Mouse (Mus musculus) small intestine, adult 2 months (tissue): ENCODE measurements around the gene Gm10401. TPM values are rescaled to one million over a fixed set of nuclear protein-coding genes. Genes with fewer than 3 reads are reported as not detected.

Experiments used
- H3K27ac ChIP-seq: fragments of 200-500 bp; 2 replicates; pipeline ENCODE4 v1.5.1; 2012; ENCODE audit warnings: low read depth, low read length, control low read depth, inconsistent platforms; ENCODE audit not compliant: insufficient read depth
- H3K27me3 ChIP-seq: fragments of 200-500 bp; 2 replicates; pipeline ENCODE4 v1.6.1; 2012; ENCODE audit warnings: mild to moderate bottlenecking, moderate library complexity, low read length, inconsistent platforms; ENCODE audit not compliant: control insufficient read depth, insufficient read depth
- H3K36me3 ChIP-seq: fragments of 200-500 bp; 2 replicates; pipeline ENCODE4 v1.6.1; 2012; ENCODE audit warnings: mild to moderate bottlenecking, low read length, control low read depth, inconsistent platforms; ENCODE audit not compliant: control insufficient read depth, insufficient read depth
- H3K4me1 ChIP-seq: fragments of 200-500 bp; 2 replicates; pipeline ENCODE4 v1.6.1; 2012; ENCODE audit warnings: low read length, inconsistent platforms, mixed read lengths; ENCODE audit not compliant: control insufficient read depth, insufficient read depth, insufficient read length
- H3K4me3 ChIP-seq: fragments of 200-500 bp; 2 replicates; pipeline ENCODE4 v1.5.1; 2012; ENCODE audit warnings: low read depth, mild to moderate bottlenecking, control low read depth, inconsistent platforms, low read length, moderate library complexity
- CTCF ChIP-seq: fragments of 200-500 bp; IDR thresholded peaks from 2 replicates; pipeline ENCODE4 v1.5.1; 2012; ENCODE audit warnings: low read depth, mild to moderate bottlenecking, control low read depth, inconsistent platforms, low read length, moderate library complexity, mixed read lengths; ENCODE audit not compliant: insufficient replicate concordance, insufficient read length; ENCODE audit errors: extremely low read depth
- POLR2A ChIP-seq: fragments of 200-500 bp; IDR thresholded peaks from 2 replicates; pipeline ENCODE4 v1.6.1; 2012; ENCODE audit warnings: low read depth, mild to moderate bottlenecking, control low read depth, inconsistent platforms, low read length, moderate library complexity
- WGBS: fragments of 180-500 bp; shearing (Covaris S2); methylation state at CpG from one replicate; pipeline ENCODE4 v1.1.7; 2018; 5-methylcytosine and 5-hydroxymethylcytosine counted together
- polyA plus RNA-seq: library from polyadenylated mRNA; depleted of rRNA; stranded (reverse); fragments of >200 nt; gene quantifications from 2 replicates; pipeline ENCODE4 v1.2.3, GENCODE M21; 2012

Gene Gm10401
- polyA plus RNA-seq, 1 experiment, result not detected

- Histone ChIP-seq H3K4me3 (no peak overlapping the region), H3K27ac (no peak overlapping the region), H3K4me1 (peaks cover 34% of the 10 kb centered on the region; the same call in 1 of the 2 replicates), H3K36me3 (peaks cover 2% of the 10 kb centered on the region; the same call in 1 of the 2 replicates), H3K27me3 (no peaks in the 10 kb centered on the region)
- TF ChIP-seq CTCF (no peak), POLR2A (no peak)
- WGBS, result 80% methylated on average over 3 of the region's 3 CpGs
Measured at GRCm38 (mm10) chr5:115069611-115070010, 28.5 kb downstream of the Gm10401 start.

DNA sequence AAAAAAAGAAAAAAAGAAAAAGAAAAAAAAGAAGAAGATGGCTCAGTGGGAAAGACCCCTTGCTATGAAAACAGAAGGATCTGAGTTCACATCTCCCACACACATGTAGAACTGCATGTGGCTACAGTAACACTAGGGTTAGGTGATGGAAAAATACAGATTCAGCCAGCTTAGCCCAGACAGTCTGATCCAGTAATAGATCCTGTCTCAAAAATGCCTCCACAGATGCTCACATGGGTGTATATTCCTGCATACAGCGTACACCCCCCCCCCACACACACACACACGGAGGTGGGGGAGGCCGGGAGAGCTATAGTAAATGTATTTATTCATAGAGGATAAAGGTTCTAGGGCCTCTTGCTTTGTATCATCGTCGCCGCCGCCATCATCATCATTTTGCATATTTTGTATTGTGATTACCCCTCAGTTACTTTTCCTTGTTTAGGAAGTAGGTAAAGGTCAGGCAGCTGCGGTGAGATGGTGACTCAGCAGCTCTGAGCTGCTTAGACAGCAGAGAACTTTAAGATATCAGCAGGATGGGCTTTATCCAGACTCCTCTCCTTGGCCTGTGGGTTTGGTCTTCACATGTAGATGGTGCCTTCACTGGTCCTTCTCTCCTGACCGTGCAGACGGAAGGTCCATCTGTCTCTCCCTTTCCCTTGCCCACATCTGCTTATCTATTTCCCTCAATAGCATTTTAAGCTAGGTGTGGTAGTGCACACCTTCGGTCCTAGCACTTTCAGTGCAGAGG is 29.2 kb downstream of the Gm10401 start:
- no peak overlapping the region; the same call in 1 of the 2 replicates for H3K27ac ChIP-seq
- 40% methylated on average over 11 of the region's 11 CpGs for WGBS

GRCm38 (mm10) chr5:115066245-115066644 is 31.9 kb downstream of the Gm10401 start:
- WGBS, result 62% methylated on average over 4 of the region's 4 CpGs
- Histone ChIP-seq H3K27me3 (no peaks in the 10 kb centered on the region), H3K27ac (no peak overlapping the region), H3K36me3 (peaks cover 6% of the 10 kb centered on the region), H3K4me3 (no peak overlapping the region), H3K4me1 (peaks cover 14% of the 10 kb centered on the region; the same call in 1 of the 2 replicates)
- TF ChIP-seq CTCF, result no peak
- no peak for TF ChIP-seq POLR2A

More for the DNA sequence above, 29.2 kb downstream of the Gm10401 start:
- peaks cover 34% of the 10 kb centered on the region; the same call in 1 of the 2 replicates for H3K4me1 ChIP-seq
- no peaks in the 10 kb centered on the region for H3K27me3 ChIP-seq
- no peak overlapping the region for H3K4me3 ChIP-seq
- no peak for TF ChIP-seq POLR2A
- no peak for TF ChIP-seq CTCF
- H3K36me3 ChIP-seq, result peaks cover 2% of the 10 kb centered on the region; the same call in 1 of the 2 replicates

- peaks cover 16% of the 10 kb centered on the region for H3K4me1 ChIP-seq
- H3K36me3 ChIP-seq, result peaks cover 6% of the 10 kb centered on the region
- WGBS, result 82% methylated on average over 7 of the region's 7 CpGs
- H3K27me3 ChIP-seq, result no peaks in the 10 kb centered on the region
- no peak for TF ChIP-seq POLR2A
- no peak for TF ChIP-seq CTCF
- no peak overlapping the region for H3K4me3 ChIP-seq
- H3K27ac ChIP-seq, result no peak overlapping the region
Measured at GRCm38 (mm10) chr5:115063391-115063790, 34.7 kb downstream of the Gm10401 start.

- Histone ChIP-seq H3K4me3 (no peak overlapping the region), H3K27ac (no peak overlapping the region), H3K36me3 (peaks cover 6% of the 10 kb centered on the region), H3K27me3 (no peaks in the 10 kb centered on the region), H3K4me1 (peaks cover 18% of the 10 kb centered on the region)
- no peak for TF ChIP-seq CTCF
- no peak for TF ChIP-seq POLR2A
- 83% methylated on average over 1 of the region's 1 CpGs for WGBS
Measured at GRCm38 (mm10) chr5:115062566-115062965, 35.5 kb downstream of the Gm10401 start.

DNA sequence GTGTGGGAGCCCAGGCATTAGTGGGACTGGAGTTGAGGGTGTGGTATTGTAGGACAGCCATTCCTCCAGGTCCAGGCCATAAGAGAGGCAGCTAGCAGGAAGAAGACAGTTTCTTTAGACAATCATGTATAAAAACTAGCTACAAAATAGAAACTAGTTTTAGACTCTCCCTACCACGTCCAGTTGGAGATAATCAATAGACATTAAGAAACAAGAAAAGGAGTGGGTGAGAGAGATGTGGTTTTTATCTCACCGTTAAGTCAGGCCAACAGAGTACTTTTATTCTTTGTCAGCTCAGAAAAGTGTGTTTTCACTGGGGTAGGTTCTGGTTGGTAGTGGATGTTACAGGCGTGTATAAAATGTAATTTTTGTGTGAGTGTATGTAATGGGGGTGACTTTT is 37.1 kb downstream of the Gm10401 start:
- 79% methylated on average over 3 of the region's 3 CpGs for WGBS
- Histone ChIP-seq H3K27ac (no peak overlapping the region), H3K36me3 (peaks cover 6% of the 10 kb centered on the region), H3K27me3 (no peaks in the 10 kb centered on the region), H3K4me3 (no peak overlapping the region), H3K4me1 (peaks cover 18% of the 10 kb centered on the region)
- TF ChIP-seq POLR2A (no peak), CTCF (no peak)

DNA sequence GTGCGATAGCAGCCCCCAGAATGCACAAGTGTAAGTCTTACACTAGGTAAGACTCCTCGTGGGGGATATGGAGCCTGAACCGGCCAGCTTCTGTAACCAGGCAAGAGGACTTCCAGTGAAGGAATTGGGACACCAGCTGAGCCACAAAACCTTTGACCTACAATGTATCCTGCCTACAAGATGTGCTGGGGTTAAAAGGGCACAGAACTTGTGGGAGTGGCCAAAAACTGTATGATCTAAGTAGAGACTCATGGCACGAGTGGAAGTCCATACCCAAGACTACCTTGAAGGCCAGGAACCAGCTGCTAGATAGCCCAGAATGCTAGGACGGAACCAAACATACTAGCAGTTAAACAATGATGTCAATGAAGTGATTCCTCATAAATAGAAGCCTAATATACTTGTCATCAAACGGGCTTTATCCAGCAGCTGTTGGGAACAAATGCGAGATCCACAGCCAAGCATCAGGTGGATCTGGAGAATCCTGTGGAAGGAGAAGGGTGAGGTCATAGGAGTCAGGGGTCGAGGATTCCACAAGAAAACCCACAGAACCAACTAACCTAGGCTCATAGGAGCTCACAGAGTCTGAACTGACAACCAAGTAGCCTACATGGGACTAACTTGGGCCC is 37.9 kb downstream of the Gm10401 start:
- peak overlapping the region; percentile 62 for H3K27ac ChIP-seq

More for the DNA sequence above, 37.9 kb downstream of the Gm10401 start:
- Histone ChIP-seq H3K4me1 (peaks cover 21% of the 10 kb centered on the region), H3K36me3 (peaks cover 4% of the 10 kb centered on the region), H3K4me3 (no peak overlapping the region), H3K27me3 (no peaks in the 10 kb centered on the region)
- 51% methylated on average over 8 of the region's 8 CpGs for WGBS
- TF ChIP-seq POLR2A, result no peak
- no peak for TF ChIP-seq CTCF
